Mouse (Mus musculus) erythroblast, embryonic 14.5 days (primary cell): ENCODE data around the gene Thsd1. TPM values are rescaled to one million over a fixed set of nuclear protein-coding genes. Genes with fewer than 3 reads are reported as not detected.

Source experiments
- H3K27me3 ChIP-seq: 2 replicates; pipeline ENCODE4 v1.6.1; 2012; ENCODE audit warnings: inconsistent platforms; ENCODE audit not compliant: control insufficient read depth
- H3K36me3 ChIP-seq: 2 replicates; pipeline ENCODE4 v1.6.1; 2012; ENCODE audit warnings: mild to moderate bottlenecking, inconsistent platforms; ENCODE audit not compliant: control insufficient read depth
- H3K4me1 ChIP-seq: 2 replicates; pipeline ENCODE4 v1.6.1; 2012; ENCODE audit warnings: inconsistent platforms; ENCODE audit not compliant: control insufficient read depth
- H3K4me3 ChIP-seq: replicated peaks from 2 replicates; pipeline ENCODE3; 2012; ENCODE audit warnings: moderate library complexity, mild to moderate bottlenecking, inconsistent platforms
- H3K9me3 ChIP-seq: 2 replicates; pipeline ENCODE4 v1.6.1; 2012; ENCODE audit warnings: low read length, inconsistent platforms, mixed read lengths; ENCODE audit not compliant: control insufficient read depth
- GATA1 ChIP-seq: IDR thresholded peaks from 2 replicates; pipeline ENCODE4 v1.6.1; 2012; ENCODE audit warnings: low read length, inconsistent platforms, mixed read lengths
- TAL1 ChIP-seq: IDR thresholded peaks from 3 replicates; pipeline ENCODE4 v1.6.1; 2012; ENCODE audit warnings: low read length, inconsistent platforms, mixed read lengths
- polyA plus RNA-seq: library from polyadenylated mRNA; stranded (reverse); fragments of >175 nt; gene quantifications from 2 replicates; pipeline ENCODE4 v1.2.3, GENCODE M21; 2012

The Thsd1 gene
- polyA plus RNA-seq, 1 experiment, result not detected

DNA sequence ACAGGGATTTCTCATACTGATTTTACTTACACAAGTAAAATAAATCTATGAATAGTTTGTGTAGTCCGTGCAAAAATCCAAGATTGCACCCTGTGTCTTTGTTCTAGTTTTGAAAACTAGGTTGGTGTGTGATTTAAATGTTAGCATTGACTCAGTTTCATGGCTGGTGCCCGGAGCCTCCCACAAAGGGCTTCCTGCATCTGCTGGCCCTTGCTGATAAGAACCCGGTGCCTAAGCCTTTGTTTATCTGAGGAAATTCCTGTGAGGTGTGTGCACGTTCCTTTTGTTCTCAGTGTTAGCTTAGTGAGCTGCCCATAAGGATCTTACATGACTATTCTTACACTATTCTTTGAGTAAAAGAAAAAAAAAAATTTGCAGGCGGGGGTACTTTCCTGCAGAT, 18.1 kb upstream of the Thsd1 start:
- H3K4me3 ChIP-seq, result no peak overlapping the region
- peaks cover 19% of the 10 kb centered on the region for H3K36me3 ChIP-seq

DNA sequence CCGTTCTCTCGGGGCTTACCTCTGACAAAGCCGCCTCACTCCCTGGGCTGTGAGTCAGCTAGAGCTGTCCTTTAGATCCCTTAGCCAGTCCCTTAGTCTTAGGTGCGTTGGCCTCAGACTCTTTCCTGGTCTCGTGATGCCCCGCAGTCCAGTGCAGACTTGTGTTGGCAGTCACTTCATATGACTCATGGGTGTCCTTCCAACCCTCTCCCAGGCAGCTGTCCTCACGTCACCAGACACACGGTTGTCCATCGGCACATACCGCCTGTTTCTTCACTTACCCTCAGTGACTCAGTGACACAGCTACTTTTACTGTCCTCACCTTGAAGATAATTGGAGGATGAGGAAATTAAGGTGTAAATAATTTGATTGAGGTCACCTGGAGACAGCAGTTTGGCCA, 12.3 kb upstream of the Thsd1 start:
- H3K4me1 ChIP-seq, result no peaks in the 10 kb centered on the region
- TF ChIP-seq GATA1 (no peak), TAL1 (no peak)
- no peaks in the 10 kb centered on the region for H3K9me3 ChIP-seq
- H3K36me3 ChIP-seq, result peaks cover 27% of the 10 kb centered on the region
- no peaks in the 10 kb centered on the region for H3K27me3 ChIP-seq
- no peak overlapping the region for H3K4me3 ChIP-seq

More for the DNA sequence above, 18.1 kb upstream of the Thsd1 start:
- H3K27me3 ChIP-seq, result no peaks in the 10 kb centered on the region
- H3K9me3 ChIP-seq, result no peaks in the 10 kb centered on the region
- H3K4me1 ChIP-seq, result peaks cover 11% of the 10 kb centered on the region
- TF ChIP-seq GATA1 (no peak), TAL1 (no peak)

DNA sequence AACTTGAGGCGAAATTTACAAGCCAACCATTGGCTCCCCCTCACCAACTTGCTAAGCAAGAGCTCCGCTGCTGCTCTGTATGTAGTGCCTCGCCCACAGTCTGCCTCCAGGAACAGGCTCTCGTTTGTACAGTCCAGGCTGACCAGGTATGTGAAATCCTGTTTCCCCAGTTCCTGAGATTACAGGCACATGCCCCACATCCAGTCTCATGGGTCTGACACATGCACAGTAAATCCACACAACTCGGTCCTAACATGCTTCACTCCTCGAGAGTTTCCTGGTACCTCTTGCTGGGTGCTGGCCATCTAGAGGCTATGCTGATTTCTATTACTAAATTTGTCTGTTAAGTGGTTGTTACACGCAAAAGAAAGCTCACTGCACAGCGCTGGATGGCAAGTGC, 752 bp upstream of the Thsd1 start:
- H3K4me3 ChIP-seq, result no peak overlapping the region
- no peaks in the 10 kb centered on the region for H3K36me3 ChIP-seq
- H3K9me3 ChIP-seq, result no peaks in the 10 kb centered on the region; the same call in 1 of the 2 replicates
- peaks cover 43% of the 10 kb centered on the region for H3K27me3 ChIP-seq
- TF ChIP-seq GATA1 (no peak), TAL1 (no peak)
- peaks cover 5% of the 10 kb centered on the region for H3K4me1 ChIP-seq

DNA sequence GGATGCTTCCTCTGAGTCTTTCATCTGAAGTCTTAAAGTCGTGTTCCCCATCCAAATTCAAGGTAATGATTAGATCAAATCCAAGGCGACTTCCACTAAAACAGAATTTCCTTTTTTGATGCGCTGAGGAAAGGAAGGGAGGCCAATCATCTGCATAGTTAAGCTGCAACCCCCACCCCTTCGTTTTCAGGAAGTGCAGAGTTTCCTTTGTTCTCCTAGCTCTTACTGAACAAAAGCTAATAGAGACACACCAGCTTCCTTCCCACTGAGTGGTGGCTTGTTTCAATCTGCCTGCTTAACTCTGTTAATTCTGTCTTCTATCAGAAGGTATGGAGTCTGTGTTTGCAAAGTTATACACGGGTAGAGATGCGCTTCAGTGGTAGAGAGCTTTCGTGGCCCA, 1.5 kb downstream of the Thsd1 start:
- Histone ChIP-seq H3K4me3 (no peak overlapping the region), H3K36me3 (no peaks in the 10 kb centered on the region), H3K9me3 (no peaks in the 10 kb centered on the region; the same call in 1 of the 2 replicates), H3K4me1 (peaks cover 5% of the 10 kb centered on the region), H3K27me3 (peaks cover 43% of the 10 kb centered on the region)
- no peak for TF ChIP-seq TAL1
- TF ChIP-seq GATA1, result no peak

DNA sequence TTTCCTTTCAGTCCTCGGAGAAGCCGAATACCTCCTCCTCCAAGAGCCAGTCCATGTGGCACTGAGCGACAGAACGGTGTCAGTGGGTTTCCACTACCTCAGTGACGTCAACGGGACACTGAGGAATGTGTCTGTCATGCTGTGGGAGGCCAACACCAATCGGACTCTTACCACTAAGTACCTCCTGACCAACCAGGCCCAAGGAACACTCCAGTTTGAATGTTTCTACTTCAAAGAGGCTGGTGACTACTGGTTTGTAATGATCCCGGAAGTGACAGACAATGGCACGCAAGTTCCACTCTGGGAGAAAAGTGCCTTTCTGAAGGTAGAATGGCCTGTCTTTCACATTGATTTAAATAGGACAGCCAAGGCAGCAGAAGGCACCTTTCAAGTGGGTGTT, 15.9 kb downstream of the Thsd1 start:
- no peaks in the 10 kb centered on the region for H3K27me3 ChIP-seq
- H3K9me3 ChIP-seq, result no peaks in the 10 kb centered on the region
- no peak overlapping the region for H3K4me3 ChIP-seq
- H3K4me1 ChIP-seq, result no peaks in the 10 kb centered on the region
- TF ChIP-seq GATA1 (no peak), TAL1 (no peak)
- no peaks in the 10 kb centered on the region for H3K36me3 ChIP-seq

DNA sequence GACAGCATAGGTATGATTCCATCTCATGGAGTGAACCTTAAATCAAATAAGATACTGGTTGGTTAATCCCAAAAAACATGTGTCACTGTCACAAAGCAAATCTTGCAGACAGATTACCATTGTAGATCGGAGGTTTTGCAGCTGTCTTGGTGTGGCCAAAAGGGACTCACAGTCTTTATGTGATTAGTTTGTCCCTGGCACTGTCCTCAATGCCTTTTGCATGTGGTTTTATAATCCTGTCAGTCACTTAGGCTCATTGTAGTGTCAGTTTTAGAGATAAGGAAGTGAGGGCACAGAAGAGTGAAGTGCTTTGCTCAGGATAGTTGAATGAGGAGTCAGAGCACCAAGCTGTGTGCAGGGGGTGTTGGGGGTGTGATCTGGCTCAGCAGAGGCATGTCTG, 18.6 kb downstream of the Thsd1 start:
- no peaks in the 10 kb centered on the region for H3K4me1 ChIP-seq
- H3K27me3 ChIP-seq, result no peaks in the 10 kb centered on the region
- H3K9me3 ChIP-seq, result no peaks in the 10 kb centered on the region
- no peak overlapping the region for H3K4me3 ChIP-seq
- no peaks in the 10 kb centered on the region for H3K36me3 ChIP-seq
- TF ChIP-seq GATA1 (no peak), TAL1 (no peak)

DNA sequence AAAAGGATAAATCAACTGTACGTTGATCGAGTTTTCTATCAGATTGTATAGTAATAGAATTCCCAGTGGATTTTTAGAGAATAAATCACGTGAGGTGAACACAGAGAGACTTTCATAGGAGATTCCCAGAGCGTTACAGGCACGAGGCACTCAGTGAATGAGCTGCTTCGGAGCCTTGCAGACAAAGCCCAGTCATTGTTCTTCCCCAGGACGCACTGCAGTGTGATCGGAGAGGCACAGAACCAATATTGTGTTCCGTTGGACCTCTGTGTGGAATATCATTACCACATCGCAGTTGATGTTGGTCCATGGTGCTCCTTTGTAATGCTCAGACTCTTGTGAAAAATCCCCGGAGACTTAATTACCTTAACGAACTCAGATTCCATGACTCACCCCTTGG, 20.8 kb downstream of the Thsd1 start:
- Histone ChIP-seq H3K27me3 (no peaks in the 10 kb centered on the region), H3K9me3 (no peaks in the 10 kb centered on the region), H3K4me1 (no peaks in the 10 kb centered on the region), H3K4me3 (no peak overlapping the region), H3K36me3 (no peaks in the 10 kb centered on the region)
- TF ChIP-seq TAL1, result no peak
- TF ChIP-seq GATA1, result no peak

DNA sequence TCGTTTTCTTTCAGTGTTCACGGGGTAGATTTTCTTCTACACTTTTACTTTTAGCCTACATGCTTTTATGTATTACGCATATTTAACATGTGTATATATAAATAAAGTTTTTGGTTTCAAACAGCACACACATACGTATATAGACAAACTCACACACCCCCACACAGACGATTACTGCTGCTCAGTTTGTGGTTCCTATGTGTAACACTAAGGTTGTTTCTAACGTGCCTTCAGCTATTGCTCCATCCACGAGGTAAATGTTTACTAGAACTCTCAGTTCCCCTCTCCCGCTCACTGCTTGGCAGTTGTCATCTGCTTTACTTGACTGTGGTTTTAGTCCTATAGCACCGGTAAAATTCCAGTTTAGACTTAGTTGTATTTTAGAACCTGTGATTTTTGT, 22.0 kb downstream of the Thsd1 start:
- Histone ChIP-seq H3K9me3 (no peaks in the 10 kb centered on the region; the same call in 1 of the 2 replicates), H3K4me1 (no peaks in the 10 kb centered on the region), H3K4me3 (no peak overlapping the region), H3K27me3 (no peaks in the 10 kb centered on the region), H3K36me3 (no peaks in the 10 kb centered on the region)
- no peak for TF ChIP-seq TAL1
- no peak for TF ChIP-seq GATA1

DNA sequence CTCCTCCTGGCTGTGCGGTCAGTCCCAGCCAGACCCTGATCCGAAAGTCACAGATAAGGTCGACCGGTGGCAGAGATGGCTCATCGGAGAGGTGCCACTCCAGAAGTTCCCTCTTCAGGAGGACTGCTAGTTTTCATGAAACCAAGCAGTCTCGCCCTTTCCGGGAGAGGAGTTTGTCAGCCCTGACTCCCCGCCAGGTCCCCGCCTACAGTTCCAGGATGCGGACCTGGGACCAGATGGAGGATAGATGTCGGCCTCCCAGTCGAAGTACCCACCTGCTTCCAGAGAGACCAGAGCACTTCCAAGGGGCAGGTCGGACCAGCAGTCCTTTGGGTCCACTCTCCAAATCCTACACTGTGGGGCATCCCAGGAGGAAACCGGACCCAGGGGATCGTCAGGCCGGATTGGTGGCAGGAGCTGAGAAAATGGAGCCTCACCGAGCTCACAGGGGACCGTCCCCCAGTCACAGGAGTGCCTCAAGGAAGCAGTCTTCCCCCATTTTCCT, 31.9 kb downstream of the Thsd1 start:
- Histone ChIP-seq H3K27me3 (no peaks in the 10 kb centered on the region), H3K9me3 (peaks cover 13% of the 10 kb centered on the region), H3K4me3 (no peak overlapping the region), H3K36me3 (no peaks in the 10 kb centered on the region), H3K4me1 (no peaks in the 10 kb centered on the region)
- TF ChIP-seq GATA1 (no peak), TAL1 (no peak)

DNA sequence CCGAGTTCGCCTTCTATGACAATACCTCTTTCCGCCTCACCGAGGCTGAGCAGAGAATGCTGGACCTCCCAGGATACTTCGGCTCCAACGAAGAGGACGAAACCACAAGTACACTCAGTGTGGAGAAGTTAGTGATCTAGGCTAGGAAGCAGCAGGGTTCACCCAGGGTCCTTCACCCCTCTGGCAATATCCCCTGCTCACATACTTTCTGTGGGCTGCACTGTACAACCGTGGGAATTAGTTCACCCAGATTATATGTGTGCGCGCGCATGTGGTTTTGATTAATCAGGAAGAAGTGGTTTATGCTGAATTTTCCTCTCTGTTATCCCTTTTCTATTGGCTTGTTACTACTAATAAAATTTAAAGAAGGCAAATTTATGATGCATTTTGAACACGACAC, 32.4 kb downstream of the Thsd1 start:
- Histone ChIP-seq H3K36me3 (no peaks in the 10 kb centered on the region), H3K9me3 (peaks cover 13% of the 10 kb centered on the region; the same call in 1 of the 2 replicates), H3K4me1 (no peaks in the 10 kb centered on the region), H3K27me3 (no peaks in the 10 kb centered on the region), H3K4me3 (no peak overlapping the region)
- TF ChIP-seq TAL1, result no peak
- no peak for TF ChIP-seq GATA1
